Mouse (Mus musculus): ENCODE measurements at regions not wholly inside any gene's neighbourhood (a gene's known extent, or its start where the extent isn't known, plus 50 kb on each side); places are given as distances from the start of the nearest gene placed in this dataset.
A peak's percentile ranks its signal among the peaks of the same experiment; 100 is the strongest.

- no peak for DNase-seq
Measured at GRCm38 (mm10) chr6:81586441-81587117, 336.9 kb upstream of the Gcfc2 start.

- DNase-seq: peak; percentile 52 to 59
Measured at GRCm38 (mm10) chr6:81589727-81590126, 333.7 kb upstream of the Gcfc2 start.

DNA sequence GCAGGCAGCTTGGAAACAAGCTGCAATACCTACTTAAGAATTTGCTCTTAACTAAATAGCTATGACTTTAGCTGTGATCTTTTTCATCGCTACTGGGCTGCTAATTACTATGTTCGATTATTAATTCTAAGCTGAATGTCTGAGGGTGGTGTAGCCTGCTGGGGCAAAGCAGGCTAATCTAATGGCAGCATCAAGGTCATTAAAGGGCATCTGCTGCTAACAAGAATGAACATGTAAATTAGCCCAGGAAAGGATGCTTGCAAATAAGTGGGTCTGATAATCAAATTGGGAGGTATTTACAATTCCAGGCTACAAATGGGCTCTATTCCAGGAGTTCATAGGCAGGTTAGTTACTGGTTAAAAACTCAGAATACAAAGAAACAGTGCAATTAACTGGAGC, 327.5 kb upstream of the Gcfc2 start:
- no peak for DNase-seq

DNA sequence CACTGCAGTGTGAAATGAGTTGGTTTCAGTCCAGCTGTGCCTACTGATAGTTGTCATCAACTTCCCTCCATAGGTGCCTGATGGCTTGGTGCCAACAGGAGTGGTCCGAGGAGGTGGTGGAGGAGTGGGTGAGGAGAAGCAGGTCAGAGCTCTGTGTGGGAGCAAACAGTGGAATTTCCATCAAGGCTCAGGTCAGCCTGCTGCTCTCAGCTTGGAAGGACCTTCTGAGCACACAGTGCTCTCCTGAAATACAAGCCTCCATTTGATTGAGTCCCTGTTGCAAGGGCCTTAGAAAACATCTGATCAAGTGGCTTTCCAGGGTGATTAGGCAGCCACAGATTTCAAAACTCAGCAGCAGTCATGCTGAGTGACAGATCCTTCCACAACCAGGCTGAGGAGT, 314.8 kb upstream of the Gcfc2 start:
- DNase-seq: peak in 1 of 2 experiments; percentile 7

GRCm38 (mm10) chr6:81611980-81612379, 311.5 kb upstream of the Gcfc2 start:
- DNase-seq: no peak

DNA sequence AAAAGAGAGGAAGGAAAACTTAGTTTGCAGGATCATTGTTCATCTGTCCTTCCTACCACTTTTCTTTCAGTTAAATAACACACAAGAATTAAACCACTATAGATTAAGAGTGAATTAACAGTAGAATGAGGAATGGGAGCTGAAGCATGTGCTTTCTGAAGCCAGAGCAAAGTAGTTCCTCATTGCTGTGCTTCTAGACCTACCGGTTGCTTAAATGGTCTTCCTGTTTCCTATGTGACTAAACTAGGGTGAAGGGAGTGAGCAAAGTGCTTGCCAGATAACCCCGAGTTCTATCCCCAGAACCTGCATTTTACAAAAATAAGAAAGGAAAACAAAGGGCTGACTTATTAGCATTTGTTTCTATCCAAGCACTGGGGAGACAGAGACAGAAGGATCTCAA, 305.5 kb upstream of the Gcfc2 start:
- DNase-seq: no peak

DNA sequence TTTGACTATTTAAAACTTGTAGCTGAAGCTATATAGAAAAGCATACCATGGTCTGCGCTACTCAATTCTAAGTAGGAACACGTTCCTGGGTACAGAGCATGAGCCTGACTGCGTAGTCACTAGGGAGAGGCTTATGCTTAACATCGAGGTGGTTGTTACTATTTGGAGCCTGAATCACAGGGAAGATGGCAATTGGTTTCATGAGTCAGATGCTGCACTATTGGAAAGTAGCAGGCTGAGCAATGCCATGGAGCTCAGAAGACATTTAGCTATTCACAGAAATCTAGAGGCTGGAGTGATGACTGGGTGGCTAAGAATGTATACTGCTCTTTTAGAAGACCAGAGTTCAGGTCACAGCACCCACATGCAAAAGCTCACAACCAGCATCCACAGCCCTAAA, 302.4 kb upstream of the Gcfc2 start:
- DNase-seq: no peak

- no peak for DNase-seq
Measured at GRCm38 (mm10) chr6:81622714-81623113, 300.8 kb upstream of the Gcfc2 start.

DNA sequence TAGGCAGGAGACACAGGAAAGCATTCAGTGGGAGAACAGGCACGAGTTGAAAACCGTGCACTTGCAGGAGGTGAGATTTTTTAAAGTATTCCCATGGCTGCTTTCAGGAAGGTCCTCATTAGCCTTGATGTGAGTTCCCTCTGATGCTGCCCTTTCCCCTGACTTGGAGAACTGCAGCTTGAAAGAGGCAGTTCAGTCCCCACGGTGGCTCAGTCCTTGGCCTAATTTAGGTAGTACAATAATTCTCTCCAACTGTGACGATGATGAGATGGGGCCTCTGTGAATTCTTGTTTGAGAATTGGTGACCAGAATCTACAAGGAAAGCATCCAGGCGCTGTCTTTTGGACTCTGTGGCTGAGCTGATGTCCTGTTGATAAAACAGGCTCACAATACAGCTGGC, 298.5 kb upstream of the Gcfc2 start:
- DNase-seq: no peak

DNA sequence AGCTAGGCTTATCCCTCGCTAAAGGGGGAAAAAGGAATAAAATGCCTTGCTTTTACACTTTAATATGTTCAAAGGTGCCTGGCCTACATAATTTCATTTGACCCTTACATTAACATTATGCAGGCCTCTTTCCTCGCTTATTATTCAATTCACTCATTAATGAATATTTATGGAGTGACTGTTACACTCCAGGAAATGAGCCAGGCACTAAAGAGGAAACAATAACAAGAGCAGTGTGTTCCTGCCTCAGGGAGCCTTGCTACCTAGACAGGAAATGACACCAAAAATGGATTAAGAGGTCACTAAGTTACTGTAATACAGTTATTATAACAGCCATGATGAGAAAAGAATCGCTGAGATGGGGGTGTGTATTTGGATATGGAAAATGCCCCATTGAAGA, 289.9 kb upstream of the Gcfc2 start:
- DNase-seq: no peak

DNA sequence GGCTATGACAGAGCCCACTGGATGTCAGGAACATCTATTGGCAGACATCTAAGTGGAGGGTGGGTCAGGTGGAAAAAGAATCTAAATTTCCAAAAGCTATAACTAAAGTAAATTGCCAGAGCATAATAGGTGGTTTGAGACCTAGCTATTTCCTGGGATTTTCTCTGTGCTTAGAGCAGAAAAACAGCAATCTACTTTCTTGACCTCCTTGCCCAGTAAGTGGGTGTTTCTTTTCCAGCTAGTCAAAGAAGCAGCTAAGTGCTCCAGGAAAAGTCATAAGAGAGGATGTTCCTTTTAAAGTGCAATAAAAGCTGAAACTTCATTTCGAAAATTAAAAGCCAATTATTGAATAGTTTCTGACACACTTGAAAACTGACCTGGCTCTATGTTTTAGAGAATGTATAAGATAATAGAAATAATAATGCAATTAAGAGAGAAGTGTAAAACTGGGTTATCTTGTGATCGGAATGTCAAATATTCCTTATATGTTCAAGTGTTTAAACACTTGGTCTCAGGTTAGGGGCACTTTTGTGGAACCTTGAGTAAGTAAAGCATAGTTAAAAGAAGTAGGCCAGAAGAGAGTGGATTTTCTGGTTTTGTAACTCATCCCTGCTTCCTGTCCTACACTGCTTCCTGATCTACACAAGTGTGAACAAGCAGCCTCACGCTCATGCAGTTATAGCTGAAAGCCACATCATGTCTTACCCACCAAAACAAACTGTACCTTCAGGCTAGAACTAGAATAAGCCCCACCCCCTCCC, 275.7 kb upstream of the Gcfc2 start:
- no peak for DNase-seq

DNA sequence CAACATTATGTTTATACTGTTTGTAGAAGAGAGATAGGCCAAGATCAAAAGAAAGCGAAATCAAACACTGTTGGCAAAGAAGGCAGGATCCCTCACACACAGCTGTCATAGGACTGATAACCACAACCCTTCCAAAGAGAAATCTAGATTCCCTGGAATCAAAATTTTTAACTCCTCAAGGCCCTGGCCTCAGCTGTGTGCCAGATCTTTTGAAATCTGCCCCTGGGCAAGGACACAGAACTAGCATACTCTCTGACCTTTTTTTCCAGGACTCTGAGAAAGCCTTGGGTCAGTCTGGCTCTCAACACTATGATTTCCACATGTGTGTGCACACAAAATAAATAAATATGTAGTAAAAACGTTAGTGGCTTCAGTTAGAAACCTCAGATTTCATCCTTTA, 271.6 kb upstream of the Gcfc2 start:
- DNase-seq: no peak

DNA sequence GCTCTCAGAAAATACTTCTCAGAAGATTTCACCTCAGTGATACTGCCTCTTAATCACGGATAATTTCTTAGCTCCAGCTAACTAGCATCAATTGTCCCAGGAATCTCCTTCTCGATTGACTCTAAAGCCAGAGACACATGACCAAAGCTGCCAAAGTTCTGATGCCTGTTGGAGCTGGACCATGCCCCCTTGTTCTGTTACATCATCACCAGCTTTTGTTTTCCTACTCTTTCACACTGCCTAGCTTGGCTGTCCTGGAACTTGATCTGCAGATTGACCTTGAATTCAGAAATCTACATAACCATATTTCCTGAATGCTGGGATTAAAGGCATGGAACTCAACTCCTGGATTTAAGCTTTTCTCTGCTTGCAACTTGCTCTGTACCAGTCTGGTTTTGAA, 268.3 kb upstream of the Gcfc2 start:
- no peak for DNase-seq

DNA sequence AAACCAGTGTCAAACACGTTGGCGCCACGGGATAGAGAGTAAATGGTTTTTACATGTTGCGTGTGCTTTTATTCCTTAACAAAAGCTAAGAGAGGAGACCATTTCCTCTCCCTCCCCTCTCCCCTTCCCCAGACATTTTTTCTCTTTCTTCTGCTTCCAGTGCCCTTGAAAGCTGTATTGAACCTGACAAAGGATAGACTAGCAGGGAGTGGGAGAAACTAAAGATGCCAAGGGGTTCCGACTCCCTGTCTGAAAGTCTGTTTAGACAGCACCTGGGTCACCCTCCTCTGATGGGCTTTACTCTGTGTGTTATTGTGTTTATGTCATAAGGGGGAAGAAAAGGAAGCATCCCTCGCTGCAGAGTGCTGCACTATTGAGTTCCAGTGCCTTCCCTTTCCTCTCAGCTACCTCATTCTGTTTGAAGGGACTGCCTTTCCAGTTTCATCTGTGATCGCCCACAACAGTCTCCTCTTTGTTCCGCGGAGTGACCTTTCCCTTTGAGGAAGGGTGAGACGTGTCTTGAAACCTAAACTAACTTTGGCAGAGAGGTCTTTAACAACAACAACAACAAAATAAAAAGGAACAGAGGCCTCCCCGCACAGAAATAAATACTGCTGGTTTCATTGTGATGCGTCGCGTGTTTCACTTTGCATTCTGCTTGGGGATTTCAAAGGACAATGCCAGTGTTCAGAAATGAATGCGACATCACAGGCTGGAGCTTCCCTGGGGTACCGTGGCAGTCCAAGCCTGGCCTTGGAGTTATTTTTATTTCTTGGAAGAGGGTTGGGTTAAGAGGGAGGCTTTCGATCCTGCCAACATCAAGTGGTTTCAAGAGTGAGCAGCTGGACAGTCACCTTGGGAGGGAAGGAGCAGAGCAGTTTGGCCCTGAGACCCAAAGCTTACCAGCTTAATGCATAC, 262.7 kb upstream of the Gcfc2 start:
- peak; percentile 21 to 28 for DNase-seq

DNA sequence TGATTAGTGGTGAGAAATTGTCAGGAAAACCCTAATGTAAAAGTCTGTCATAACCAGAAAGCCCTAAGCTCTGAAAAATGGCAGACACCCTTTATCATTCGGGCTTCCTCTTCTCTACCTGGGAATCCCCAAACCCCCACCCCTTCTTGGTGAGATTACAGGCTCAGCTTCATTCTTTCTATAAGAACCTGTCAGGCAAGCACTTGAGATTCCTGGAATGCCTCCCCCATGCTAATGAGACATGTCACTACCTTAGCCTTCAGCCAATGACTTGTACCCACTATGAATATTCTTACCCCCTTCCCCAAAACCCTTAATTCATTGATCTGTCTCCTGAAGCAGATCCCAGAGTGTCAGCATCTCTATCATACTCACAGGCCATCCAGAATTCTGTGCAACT, 254.5 kb upstream of the Gcfc2 start:
- DNase-seq: no peak

- no peak for DNase-seq
Measured at GRCm38 (mm10) chr6:81673316-81673715, 250.2 kb upstream of the Gcfc2 start.

DNA sequence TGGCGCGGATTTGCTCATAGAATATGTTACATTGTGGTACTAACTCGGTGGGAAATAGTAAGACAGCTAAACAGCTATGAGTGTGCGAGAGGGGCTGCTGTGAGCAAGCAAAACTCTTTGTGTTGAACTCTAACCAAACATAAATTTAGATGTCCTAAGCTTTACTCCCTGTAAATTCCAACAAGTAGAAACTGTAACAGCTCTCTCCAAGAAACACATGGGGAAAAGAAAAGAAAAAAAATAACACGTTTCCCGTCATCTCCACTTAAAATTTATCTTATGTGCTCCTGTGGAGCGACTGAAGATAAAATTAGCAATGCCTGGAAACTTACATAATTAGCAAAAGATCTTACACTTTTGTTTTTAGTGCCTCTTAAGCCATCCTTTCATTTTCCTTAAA, 226.2 kb upstream of the Gcfc2 start:
- DNase-seq: no peak

DNA sequence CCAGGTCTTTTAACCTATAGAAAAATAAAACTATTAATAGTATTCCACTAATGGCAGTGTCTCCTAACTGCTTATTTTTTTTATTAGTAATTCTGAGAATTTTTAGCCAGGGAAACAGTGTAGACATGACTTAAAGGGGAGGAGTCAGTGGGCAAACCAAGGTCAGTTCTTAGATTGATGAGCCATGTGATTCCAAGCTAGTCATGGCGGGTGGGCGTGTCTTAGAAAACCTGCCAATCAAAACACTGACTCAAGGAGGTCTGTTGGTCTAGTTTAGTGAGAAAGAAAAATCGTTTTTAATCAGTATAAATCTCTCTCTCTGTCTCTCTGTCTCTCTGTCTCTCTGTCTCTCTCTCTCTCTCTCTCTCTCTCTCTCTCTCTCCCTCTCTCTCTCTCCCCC, 225.3 kb upstream of the Gcfc2 start:
- no peak for DNase-seq

DNA sequence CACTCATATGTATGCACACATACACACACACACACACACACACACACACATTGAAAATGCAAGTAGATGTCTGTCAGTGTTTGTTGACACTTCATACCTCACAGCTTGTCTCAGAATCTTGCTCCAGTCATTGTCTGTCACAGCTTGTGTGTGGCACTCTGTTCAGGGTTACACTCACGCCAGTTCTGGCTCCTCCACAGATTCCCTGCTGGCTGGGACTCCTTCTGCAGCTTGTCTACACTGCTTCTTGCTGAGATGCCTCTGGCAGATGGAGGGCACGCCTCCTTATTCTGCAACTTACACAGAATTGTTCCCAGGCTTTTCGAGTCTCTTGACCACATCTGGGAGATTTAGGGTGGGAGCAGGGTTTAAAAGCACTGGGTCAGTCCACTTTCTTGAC, 208.6 kb upstream of the Gcfc2 start:
- peak; percentile 20 to 29 for DNase-seq

GRCm38 (mm10) chr6:81716371-81716770, 207.1 kb upstream of the Gcfc2 start:
- DNase-seq: no peak

DNA sequence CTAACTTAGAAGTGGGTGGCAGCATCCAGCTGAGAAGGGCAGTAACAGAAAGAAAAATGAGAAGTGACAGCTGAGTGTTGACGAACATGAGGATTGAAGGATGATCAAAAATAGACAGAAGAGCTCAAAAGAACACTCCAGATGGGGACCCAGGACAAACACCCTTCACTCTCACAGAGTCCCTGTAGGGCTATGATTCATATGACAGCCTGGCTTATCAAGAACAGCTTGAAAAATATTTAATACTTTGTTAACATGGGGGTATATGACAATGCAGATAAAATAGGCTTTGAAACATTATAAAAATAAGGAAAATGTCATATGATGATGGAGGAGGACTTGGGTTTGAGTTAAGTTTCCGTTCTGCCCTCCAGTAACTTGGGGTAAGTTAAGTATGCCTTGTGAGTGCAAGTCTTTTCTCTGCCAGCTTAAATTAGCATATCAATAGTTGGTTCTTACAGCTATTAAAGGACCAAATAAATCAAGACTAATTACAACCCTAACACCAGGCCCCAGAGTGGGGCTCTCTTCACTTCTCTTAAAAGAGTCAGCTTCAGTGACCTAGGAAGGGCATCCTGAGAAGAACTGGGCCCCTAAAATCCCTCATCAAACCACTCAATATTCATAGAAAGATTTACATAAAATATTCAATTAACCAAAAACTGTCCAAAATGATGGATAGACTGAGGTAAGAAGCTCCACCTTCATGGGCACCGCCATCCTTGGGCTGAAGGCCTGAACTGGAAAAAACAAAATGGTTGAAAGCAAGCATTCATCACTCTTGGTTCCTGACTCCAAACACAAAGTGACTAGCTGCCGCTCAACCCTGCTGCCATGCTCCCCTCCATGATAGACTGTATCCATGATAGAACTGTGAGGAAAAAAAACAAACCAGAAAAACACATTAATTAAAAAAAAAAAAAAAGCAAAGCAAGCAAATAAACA, 198.6 kb upstream of the Gcfc2 start:
- DNase-seq: no peak

- no peak for DNase-seq
Measured at GRCm38 (mm10) chr6:81731631-81732030, 191.8 kb upstream of the Gcfc2 start.

All from cerebellum, postnatal 25 days (tissue).